Mouse (Mus musculus) T-cell, adult 2 months (primary cell): ENCODE results near the gene Susd5.

Experiments used
- DNase-seq: peaks from one replicate; pipeline ENCODE4 v3.0.0; 2022; ENCODE audit warnings: low spot score

Susd5 gene

DNA sequence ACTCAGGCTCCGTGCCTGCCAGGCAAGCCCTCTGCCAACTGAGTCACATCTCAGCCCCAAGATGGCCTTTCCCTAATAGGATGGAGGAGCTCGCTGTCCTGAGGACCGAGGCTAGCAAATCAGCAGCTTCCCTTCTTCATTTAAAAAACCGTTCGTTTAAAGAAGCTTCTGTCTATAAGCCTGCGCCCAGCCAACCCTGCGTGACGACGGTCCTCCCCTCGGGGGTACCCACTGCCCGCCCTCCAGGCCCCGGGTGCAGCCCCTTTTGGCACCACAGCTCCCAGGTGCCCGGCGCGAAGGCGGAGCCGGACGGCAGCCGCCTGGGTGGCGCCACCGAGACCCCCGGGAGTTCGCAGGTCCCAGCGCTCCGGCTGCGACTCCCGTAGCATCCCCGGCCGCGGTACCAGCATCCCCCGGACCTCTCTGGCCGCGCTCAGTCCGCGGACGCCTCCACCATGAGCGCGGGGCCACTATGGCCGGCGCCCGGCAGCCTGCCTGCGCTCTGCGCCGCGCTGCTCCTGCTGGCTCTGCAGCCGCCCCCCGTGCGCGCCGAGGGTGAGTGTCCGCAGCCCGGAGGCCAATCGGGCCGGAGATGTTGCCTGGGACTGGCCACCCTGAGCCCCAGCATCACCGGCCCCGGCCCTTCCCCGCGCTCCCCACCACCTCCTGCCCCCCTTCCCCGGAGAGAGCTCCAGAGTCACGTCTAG, at the start of gene Susd5:
Gene Susd5 (plus strand): TSS at position 51 of the 707 bp plus-strand sequence.
- no peak for DNase-seq

GRCm38 (mm10) chr9:114007850-114008350, 49.0 kb upstream of the Susd5 start:
- no peak for DNase-seq

DNA sequence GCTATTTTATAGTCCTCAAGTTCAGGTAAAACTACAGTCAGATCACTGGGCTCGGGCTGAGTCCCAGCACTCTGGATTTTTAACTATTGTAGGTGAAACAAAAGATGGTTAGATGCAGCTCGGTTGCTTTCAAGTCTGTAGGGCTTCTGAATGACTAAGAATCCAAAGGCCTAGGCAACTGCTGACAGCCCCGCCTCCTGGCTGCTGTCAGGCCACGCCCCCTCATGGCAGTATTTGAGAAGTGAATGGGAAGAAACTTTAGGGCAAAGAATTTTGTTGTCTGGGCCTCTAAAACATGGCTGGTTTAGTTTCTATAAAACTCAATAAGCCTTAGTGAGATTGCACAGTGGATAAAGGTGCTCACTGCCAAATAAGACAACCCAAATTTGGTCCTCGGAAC, 47.4 kb upstream of the Susd5 start:
- no peak for DNase-seq

- no peak for DNase-seq
Observed at GRCm38 (mm10) chr9:114011203-114011602, 45.7 kb upstream of the Susd5 start.

GRCm38 (mm10) chr9:114014034-114014433, 42.9 kb upstream of the Susd5 start:
- DNase-seq = no peak

DNA sequence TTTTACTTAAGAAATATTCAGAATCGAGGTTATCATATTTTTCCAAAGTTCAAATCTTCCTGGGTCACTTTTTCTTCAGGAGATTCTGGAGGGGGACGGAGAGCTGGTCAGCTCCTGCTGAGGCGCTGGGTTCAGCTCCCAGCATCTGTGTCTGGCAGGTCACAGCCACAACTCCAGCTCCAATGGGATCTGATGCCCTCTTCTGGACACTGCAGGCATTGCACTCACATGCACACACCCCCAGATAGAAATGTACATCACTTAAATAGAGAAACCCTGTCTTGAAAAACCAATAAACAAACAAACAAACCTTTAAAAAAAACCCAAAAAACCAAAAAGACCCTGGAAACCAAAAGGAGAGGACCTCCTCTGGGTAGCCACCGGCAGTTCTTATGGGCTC, 41.2 kb upstream of the Susd5 start:
- DNase-seq = no peak

GRCm38 (mm10) chr9:114016402-114016801, 40.5 kb upstream of the Susd5 start:
- DNase-seq = no peak

DNA sequence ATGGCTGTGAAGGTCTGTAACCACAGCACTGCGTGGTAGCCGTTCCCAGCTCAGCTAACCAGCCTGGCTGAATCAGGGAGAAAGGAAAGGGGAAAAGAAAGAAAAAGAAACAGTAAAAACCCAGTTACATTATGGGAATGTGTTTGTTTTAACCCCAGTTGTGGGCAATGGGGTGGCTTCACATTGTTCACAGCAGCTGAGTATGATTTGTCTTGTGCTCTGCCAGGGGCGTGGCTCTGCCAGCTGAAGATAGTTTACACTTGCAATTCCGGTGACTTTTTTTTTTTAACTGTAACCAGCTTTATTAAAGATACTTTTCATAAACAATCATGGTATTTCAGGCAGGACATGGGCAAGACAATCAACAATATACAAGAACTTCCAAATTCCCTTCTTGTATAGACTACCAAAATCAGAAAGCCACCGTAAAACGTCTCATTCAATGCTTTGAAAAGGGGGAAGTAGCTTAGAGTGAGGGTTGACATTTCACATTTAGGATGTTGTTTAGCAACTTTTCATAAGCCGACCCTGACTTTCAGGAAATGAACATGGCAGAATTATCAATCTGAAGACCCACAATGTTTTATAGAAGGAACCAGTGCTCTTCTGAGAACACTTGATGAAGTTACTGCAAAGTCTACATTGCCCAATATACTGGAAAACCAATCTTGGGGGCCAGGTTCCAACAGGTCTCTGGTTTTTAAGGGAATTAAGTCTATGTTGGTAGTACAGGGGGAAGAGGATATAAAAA, 37.8 kb upstream of the Susd5 start:
- DNase-seq = no peak

DNA sequence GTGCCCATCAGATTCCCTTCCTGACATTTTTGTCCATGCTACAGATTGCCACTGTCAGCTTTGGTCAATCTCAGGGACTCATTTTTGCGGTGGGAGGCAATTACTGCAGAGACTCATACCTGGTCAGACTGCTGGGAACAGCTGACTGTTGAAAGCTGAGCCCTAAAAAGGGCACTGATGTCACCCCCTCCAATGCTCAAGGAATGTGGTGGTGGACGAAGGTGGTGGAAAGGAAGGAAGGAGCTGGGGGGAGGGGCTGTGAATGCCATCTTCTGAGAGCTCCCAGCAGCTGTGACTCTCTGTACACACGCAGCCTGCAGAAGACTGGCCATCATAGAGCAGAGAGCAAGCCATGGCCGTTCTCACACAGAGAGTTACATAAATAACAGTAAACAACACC, 34.8 kb upstream of the Susd5 start:
- no peak for DNase-seq

DNA sequence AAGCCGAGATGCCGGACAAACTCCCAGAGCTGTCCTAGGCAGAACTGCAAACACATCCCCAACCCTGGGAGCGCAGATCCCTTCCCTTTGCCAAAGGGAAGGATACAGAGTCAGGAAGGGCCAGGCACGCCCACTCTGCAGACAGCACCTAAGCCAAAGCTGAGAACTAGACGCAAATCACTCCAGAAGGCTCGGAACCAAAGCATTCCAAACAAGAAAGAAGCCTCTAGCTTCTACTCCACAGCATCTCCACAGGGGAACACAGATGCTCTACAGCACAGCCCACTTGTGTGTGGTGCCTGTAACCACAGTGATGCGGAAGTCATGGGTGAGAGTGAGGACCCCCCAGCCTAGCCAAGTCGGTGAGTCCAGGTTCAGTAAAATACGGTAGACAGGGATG, 31.8 kb upstream of the Susd5 start:
- no peak for DNase-seq

- DNase-seq = no peak
Observed at GRCm38 (mm10) chr9:114025846-114026245, 31.1 kb upstream of the Susd5 start.

DNA sequence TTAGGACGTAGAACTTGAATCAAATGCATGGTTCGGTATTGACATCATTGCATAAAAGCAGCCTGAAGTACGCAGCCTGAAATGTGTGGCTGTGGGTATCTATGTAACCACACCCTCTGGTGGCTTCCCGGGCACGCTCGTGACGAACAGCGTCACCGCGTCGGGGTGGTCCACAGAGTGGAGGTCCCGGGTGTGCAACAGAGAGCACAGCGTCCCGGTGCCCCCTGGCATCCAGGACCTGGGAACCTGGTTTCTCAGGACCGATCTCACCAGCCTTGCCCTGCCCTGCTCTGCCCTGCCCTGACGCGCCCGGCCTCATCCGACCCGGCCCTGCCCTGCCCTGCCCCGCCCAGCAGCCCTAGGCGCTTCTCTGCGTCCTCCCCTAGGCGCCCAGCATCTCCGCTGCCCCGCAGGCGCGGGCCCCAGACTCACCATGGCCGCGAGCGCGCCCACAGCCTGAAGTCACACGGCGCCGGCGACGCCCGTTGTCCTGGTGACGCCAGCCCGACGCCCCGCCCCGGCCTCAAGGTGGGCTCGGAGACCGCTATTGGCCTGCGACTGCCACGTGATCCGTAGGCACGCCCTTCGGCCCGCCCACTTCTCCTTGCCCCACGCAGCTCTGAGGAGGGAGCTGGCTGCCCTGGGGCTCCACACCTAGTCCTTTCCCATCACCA, 30.5 kb upstream of the Susd5 start:
- DNase-seq = peak; percentile 84

DNA sequence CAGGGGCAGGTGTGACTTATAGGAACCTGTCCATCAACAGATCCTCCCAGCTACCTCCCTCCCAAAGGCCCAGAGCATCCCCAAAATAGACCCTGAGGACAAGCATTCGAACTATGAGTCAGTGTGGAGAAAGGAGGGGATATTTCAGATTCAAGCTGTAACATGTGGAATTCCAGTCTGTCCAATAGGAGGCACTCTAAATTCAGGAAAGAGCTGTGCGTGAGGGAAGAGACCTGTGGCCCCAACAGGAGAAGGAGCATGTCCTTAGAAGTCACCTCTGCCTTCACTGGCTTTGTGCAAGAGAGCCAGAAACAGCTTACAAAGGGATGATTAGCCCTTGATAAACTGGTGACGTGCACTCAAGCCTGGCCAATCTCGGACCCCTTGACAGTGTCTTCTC, 16.0 kb upstream of the Susd5 start:
- no peak for DNase-seq

DNA sequence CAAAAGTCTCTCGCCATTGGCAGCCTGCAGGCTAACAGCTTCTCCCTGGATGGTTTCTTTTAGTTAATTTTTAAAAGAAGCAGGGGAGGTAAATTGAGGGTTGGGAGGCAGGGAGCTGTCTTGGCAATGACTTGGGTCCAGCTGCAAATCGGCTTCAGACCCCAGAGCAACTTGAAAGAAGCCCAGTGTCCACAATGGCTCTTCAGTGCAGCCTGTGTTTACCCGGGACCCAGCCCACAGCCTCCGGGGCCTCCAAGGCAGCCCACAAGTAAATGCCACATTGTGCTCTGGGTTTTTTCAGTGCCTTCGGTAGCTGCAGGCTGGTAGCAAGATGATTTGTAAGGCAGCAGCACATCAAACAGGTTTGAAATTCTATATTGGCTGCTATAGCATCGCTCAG, 14.4 kb upstream of the Susd5 start:
- DNase-seq = no peak

GRCm38 (mm10) chr9:114044446-114044845, 12.5 kb upstream of the Susd5 start:
- DNase-seq = no peak

DNA sequence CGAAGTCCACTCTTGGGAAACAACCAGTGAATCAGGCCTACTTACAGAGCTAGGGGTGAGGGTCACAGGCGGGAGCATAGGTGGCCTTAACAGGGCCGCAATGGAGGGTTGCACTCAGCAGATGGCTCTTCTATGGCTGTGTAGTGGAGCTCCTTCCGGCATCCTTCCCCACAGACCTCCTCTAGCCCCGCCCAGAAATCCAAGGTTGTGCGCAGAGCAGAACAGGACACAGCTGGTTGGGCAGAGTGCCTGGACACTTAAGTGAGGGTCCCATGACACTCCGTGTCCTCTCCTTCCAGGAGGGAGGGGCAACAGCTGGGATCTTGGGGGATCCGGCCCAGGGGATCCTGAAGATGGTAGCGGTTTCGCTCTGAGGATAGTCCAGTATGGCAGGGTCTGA, 10.9 kb upstream of the Susd5 start, which contains the start of gene Fbxl2:
Gene Fbxl2 (minus strand): TSS at position 164 of the 400 bp plus-strand sequence.
- DNase-seq = no peak

DNA sequence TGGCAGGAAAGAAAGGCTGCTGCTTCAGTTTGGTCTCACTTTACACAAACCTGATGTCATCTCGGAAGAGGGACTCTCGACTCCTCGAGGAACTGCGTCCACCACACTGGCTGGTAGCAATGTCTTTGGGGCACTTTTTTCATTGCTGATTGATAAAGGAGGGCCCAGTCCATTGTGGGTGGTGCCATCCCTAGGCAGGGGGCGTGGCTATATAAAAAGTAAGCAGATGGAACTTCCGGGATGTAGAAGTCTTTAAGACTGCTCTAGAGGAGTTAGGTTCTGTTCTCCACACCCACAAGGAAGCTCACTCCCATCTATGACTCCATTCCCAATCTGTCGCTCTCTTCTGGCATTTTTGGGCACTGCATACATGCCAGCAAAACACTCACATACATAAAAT, 10.3 kb upstream of the Susd5 start:
- no peak for DNase-seq

- DNase-seq = no peak
Observed at GRCm38 (mm10) chr9:114050106-114050505, 6.8 kb upstream of the Susd5 start.

- no peak for DNase-seq
Observed at GRCm38 (mm10) chr9:114050778-114051177, 6.2 kb upstream of the Susd5 start.

DNA sequence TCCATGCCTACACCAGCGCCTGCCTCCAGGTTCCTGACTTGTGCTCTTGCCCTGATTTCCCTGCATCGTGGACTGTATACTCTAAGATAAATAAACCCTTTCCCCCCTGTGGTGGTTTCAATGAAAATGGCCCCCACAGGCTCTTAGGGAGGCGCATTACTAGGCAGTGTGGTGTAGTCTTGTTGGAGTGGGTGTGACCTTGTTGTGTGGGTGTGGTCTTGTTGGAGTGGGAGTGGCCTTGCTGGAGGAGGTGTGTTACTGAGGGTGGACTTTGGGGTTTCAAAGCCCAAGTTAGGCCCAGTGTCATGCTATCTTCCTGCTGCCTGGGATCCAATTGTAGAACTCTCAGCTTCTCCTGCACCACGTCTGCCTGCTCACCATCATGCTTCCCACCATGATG, 4.9 kb upstream of the Susd5 start:
- DNase-seq = no peak

GRCm38 (mm10) chr9:114052866-114053265, 4.1 kb upstream of the Susd5 start:
- no peak for DNase-seq

DNA sequence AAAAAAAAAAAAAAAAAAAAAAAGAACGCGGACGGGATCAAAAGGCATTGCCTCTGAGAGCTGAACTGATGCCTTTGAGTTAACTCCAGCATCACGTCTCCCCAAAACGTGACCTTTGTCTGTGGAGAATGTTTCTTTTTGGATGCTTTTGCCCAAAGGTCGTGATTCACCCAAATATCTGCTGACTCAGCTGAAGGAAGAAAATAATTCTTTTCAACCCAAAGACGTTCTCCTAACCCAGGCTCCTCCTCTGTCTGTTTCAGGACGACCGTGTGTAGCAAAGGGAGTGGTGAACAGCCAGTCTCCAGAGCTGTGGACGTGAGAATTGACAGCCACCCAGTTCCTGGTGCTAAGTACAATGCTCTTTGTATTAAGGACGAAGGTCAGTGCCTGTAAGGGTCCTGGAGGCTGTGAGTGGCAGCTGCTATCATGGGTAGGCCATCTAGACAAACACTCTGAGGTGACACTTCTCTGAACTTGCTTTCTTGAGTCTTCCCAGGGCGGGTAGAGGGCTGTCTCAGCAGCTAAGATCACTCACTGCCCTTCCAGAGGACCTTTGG, 11.6 kb downstream of the Susd5 start:
- DNase-seq = no peak

DNA sequence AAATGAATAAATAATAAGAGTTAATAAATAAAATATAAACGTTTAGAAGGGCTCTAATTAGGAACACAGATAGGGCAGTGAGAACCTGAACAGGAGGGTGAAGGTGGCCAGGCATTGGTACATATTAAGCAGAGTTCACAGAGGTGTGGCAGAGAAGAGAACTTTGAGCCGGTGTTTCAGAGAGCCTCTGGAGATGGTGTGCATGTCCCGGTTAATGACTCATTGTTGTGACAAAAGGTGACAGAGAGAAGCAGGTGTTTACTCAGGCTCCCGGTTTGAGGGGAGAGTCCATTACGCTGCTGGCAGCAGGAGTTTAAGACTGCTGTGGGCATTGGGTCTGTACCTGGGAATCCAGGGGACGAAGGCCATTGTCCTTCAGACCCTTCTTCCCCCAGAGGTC, 12.4 kb downstream of the Susd5 start:
- DNase-seq = no peak
